Mouse (Mus musculus) liver, adult 2 months (tissue): Measurements from ENCODE around the gene Pde8a. TPM values are rescaled to one million over a fixed set of nuclear protein-coding genes. Genes with fewer than 3 reads are reported as not detected.

Experiments
- DNase-seq: peaks from one replicate; pipeline ENCODE4 v3.0.0-alpha.2; 2011; ENCODE audit warnings: low read depth, low spot score; ENCODE audit errors: extremely low read depth
- H3K27ac ChIP-seq: fragments of 200-500 bp; replicated peaks from 2 replicates; pipeline ENCODE4 v1.5.1; 2012; ENCODE audit warnings: low read depth, mild to moderate bottlenecking, control low read depth, inconsistent platforms, low read length; ENCODE audit not compliant: insufficient read depth
- H3K27me3 ChIP-seq: fragments of 200-500 bp; 2 replicates; pipeline ENCODE4 v1.6.1; 2012; ENCODE audit warnings: mild to moderate bottlenecking, moderate library complexity, low read length, inconsistent platforms; ENCODE audit not compliant: control insufficient read depth, insufficient read depth
- H3K36me3 ChIP-seq: fragments of 200-500 bp; 2 replicates; pipeline ENCODE4 v1.6.1; 2012; ENCODE audit warnings: low read length, inconsistent platforms; ENCODE audit not compliant: control insufficient read depth, insufficient read depth
- H3K4me1 ChIP-seq: fragments of 200-500 bp; 2 replicates; pipeline ENCODE4 v1.6.1; 2011; ENCODE audit warnings: low read length; ENCODE audit not compliant: control insufficient read depth, insufficient read depth
- H3K4me3 ChIP-seq: fragments of 200-500 bp; 2 replicates; pipeline ENCODE4 v1.5.1; 2011; ENCODE audit warnings: low read depth, mild to moderate bottlenecking, control low read depth, low read length, moderate library complexity; ENCODE audit not compliant: insufficient read depth
- H3K79me2 ChIP-seq: fragments of 200-500 bp; 2 replicates; pipeline ENCODE4 v1.6.1; 2012; ENCODE audit warnings: inconsistent platforms, mild to moderate bottlenecking, low read length, moderate library complexity; ENCODE audit not compliant: control insufficient read depth, insufficient read depth
- H3K9ac ChIP-seq: fragments of 200-500 bp; 2 replicates; pipeline ENCODE4 v1.6.1; 2012; ENCODE audit warnings: low read depth, mild to moderate bottlenecking, control low read depth, inconsistent platforms, low read length
- CTCF ChIP-seq: fragments of 200-500 bp; IDR thresholded peaks from 2 replicates; pipeline ENCODE4 v1.5.1; 2011; ENCODE audit warnings: low read depth, low read length, control low read depth
- POLR2A ChIP-seq: fragments of 200-500 bp; IDR thresholded peaks from 2 replicates; pipeline ENCODE4 v1.6.1; 2011; ENCODE audit warnings: low read length, control low read depth; ENCODE audit not compliant: insufficient read depth; ENCODE audit errors: extremely low read depth
- WGBS: fragments of 180-500 bp; shearing (Covaris S2); methylation state at CpG from one replicate; pipeline ENCODE4 v1.1.7; 2018; 5-methylcytosine and 5-hydroxymethylcytosine counted together
- polyA plus RNA-seq: library from polyadenylated mRNA; depleted of rRNA; stranded (reverse); fragments of >200 nt; gene quantifications from 2 replicates; pipeline ENCODE4 v1.2.3, GENCODE M21; 2012
- total RNA-seq: library from RNA; depleted of rRNA; stranded (reverse); fragments of >200 nt; gene quantifications from 2 replicates; pipeline ENCODE4 v1.2.3, GENCODE M21; 2014

The Pde8a gene
- total and polyA plus RNA-seq, 2 experiments = 13.3 to 13.5 TPM

GRCm38 (mm10) chr7:81249854-81250279, 36.5 kb downstream of the Pde8a start:
- H3K27ac ChIP-seq = peak overlapping the region; percentile 82
- TF ChIP-seq POLR2A = no peak
- no peak for TF ChIP-seq CTCF
- peak; percentile 96 for DNase-seq
- no peaks in the 10 kb centered on the region for H3K27me3 ChIP-seq
- no peak overlapping the region for H3K4me3 ChIP-seq
- H3K79me2 ChIP-seq = peaks cover 11% of the 10 kb centered on the region; the same call in 1 of the 2 replicates
- 0 out of 2 replicates have a peak overlapping the region, but pooled peaks have one; percentile 39 for H3K9ac ChIP-seq
- no peaks in the 10 kb centered on the region for H3K36me3 ChIP-seq
- peaks cover 39% of the 10 kb centered on the region for H3K4me1 ChIP-seq
- WGBS = 37% methylated on average over 2 of the region's 3 CpGs

GRCm38 (mm10) chr7:81250601-81251000, 37.2 kb downstream of the Pde8a start:
- Histone ChIP-seq H3K4me3 (peak overlapping the region; percentile 36; the same call in 1 of the 2 replicates), H3K9ac (no peak overlapping the region), H3K27me3 (no peaks in the 10 kb centered on the region), H3K27ac (peak overlapping the region; percentile 65), H3K4me1 (peaks cover 41% of the 10 kb centered on the region), H3K79me2 (peaks cover 15% of the 10 kb centered on the region; the same call in 1 of the 2 replicates), H3K36me3 (no peaks in the 10 kb centered on the region)
- DNase-seq = peak; percentile 83
- 26% methylated on average over 6 of the region's 6 CpGs for WGBS
- no peak for TF ChIP-seq POLR2A
- TF ChIP-seq CTCF = no peak

DNA sequence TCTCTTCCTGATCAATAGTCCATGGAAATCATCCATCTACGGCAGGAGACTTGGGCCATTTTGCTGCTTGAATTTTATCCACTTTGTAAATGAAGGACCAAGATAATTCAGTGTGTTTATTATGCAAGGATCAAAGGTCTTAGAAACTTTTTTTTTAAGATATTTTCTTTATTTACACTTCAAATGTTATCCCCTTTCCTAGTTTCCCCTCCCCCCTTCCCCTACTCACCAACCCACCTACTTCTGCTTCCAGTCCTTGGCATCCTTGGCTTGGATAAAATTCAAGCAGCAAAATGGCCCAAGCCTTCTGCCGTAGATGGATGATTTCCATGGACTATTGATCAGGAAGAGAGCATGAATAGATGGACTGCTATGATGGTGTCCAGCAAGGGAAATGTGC, 38.1 kb downstream of the Pde8a start:
- H3K79me2 ChIP-seq = peaks cover 17% of the 10 kb centered on the region; the same call in 1 of the 2 replicates
- no peak overlapping the region for H3K9ac ChIP-seq
- WGBS = 23% methylated on average over 2 of the region's 2 CpGs
- H3K36me3 ChIP-seq = no peaks in the 10 kb centered on the region
- peak overlapping the region; percentile 71 for H3K27ac ChIP-seq
- peak; percentile 97 for DNase-seq
- no peaks in the 10 kb centered on the region for H3K27me3 ChIP-seq
- H3K4me1 ChIP-seq = peaks cover 40% of the 10 kb centered on the region
- H3K4me3 ChIP-seq = peak overlapping the region; percentile 31; the same call in 1 of the 2 replicates
- no peak for TF ChIP-seq CTCF
- TF ChIP-seq POLR2A = no peak

- Histone ChIP-seq H3K9ac (no peak overlapping the region), H3K36me3 (no peaks in the 10 kb centered on the region), H3K79me2 (peaks cover 11% of the 10 kb centered on the region; the same call in 1 of the 2 replicates), H3K4me1 (peaks cover 35% of the 10 kb centered on the region), H3K27ac (peak overlapping the region; percentile 93), H3K27me3 (no peaks in the 10 kb centered on the region), H3K4me3 (no peak overlapping the region)
- WGBS = 25% methylated on average over 11 of the region's 11 CpGs
- peak; percentile 86 for DNase-seq
- TF ChIP-seq POLR2A = no peak
- no peak for TF ChIP-seq CTCF
Measured at GRCm38 (mm10) chr7:81253317-81253716, 39.9 kb downstream of the Pde8a start.

GRCm38 (mm10) chr7:81254579-81254978, 41.2 kb downstream of the Pde8a start:
- Histone ChIP-seq H3K9ac (no peak overlapping the region), H3K4me1 (peaks cover 27% of the 10 kb centered on the region), H3K36me3 (no peaks in the 10 kb centered on the region), H3K79me2 (peaks cover 12% of the 10 kb centered on the region; the same call in 1 of the 2 replicates), H3K4me3 (no peak overlapping the region), H3K27ac (peak overlapping the region; percentile 65), H3K27me3 (no peaks in the 10 kb centered on the region)
- DNase-seq = no peak
- TF ChIP-seq CTCF (no peak), POLR2A (no peak)

GRCm38 (mm10) chr7:81255456-81255855, 42.1 kb downstream of the Pde8a start:
- no peak for DNase-seq
- TF ChIP-seq POLR2A = no peak
- TF ChIP-seq CTCF = no peak
- 95% methylated on average over 3 of the region's 3 CpGs for WGBS
- Histone ChIP-seq H3K9ac (no peak overlapping the region), H3K27ac (no peak overlapping the region), H3K36me3 (no peaks in the 10 kb centered on the region), H3K79me2 (peaks cover 12% of the 10 kb centered on the region; the same call in 1 of the 2 replicates), H3K27me3 (no peaks in the 10 kb centered on the region), H3K4me1 (peaks cover 28% of the 10 kb centered on the region), H3K4me3 (no peak overlapping the region)
